Mouse (Mus musculus): ENCODE results near the gene Alyref.

GRCm38 (mm10) chr11:120641255-120641654, 43.1 kb upstream of the Alyref start:
- TF ChIP-seq TAL1 (IDR thresholded peaks at IDR 0.05; ENCODE audit: low read length) (no peak), GATA1 (IDR thresholded peaks at IDR 0.05; ENCODE audit: low read length) (no peak)

Data from erythroblast, embryonic 14.5 days (primary cell).